Mouse (Mus musculus) erythroblast, embryonic 14.5 days (primary cell): ENCODE data around the gene Sv2a.
"Not testable (repeated sequence)": the region's sequence is repeated elsewhere in the genome, so short reads cannot be mapped to it uniquely, and the experiment has no call there.

Experiments used
- GATA1 ChIP-seq: IDR thresholded peaks from 2 replicates; pipeline ENCODE4 v1.6.1; 2012; ENCODE audit warnings: low read length, inconsistent platforms, mixed read lengths
- TAL1 ChIP-seq: IDR thresholded peaks from 3 replicates; pipeline ENCODE4 v1.6.1; 2012; ENCODE audit warnings: low read length, inconsistent platforms, mixed read lengths

DNA sequence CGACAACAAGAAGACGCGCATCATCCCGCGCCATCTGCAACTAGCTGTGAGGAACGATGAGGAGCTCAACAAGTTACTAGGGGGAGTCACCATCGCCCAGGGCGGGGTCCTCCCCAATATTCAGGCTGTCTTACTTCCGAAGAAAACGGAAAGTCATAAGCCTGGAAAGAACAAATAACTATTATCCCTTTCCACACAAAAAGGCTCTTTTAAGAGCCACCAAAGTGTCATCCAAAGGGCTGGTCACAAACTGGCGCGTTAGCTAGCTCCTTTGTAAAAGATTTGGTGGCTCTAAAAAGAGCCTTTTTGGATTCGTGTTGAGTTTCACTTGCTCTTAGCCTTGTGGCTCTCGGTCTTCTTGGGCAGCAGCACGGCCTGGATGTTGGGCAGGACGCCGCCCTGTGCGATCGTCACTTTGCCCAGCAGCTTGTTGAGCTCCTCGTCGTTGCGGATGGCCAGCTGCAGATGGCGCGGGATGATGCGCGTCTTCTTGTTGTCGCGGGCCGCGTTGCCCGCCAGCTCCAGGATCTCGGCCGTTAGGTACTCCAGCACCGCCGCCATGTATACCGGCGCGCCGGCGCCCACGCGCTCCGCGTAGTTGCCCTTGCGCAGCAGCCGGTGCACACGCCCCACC lies 39.3 kb downstream of the Sv2a start:
- not testable (repeated sequence) for TF ChIP-seq GATA1, TAL1
